Mouse (Mus musculus): ENCODE measurements at regions not wholly inside any gene's neighbourhood (a gene's known extent, or its start where the extent isn't known, plus 50 kb on each side); places are given as distances from the start of the nearest gene placed in this dataset.

GRCm38 (mm10) chr8:89272381-89272815 lies 228.4 kb upstream of the Sall1 start:
- no peak for DNase-seq (ENCODE audit: low read depth)

GRCm38 (mm10) chr8:89271381-89272355 lies 227.7 kb upstream of the Sall1 start:
- no peak for DNase-seq (ENCODE audit: low read depth)

- no peak for DNase-seq (ENCODE audit: low read depth)
Observed at GRCm38 (mm10) chr8:89270001-89270400, 226.0 kb upstream of the Sall1 start.

- DNase-seq (ENCODE audit: low read depth), result no peak
Observed at GRCm38 (mm10) chr8:89261163-89261812, 217.3 kb upstream of the Sall1 start.

GRCm38 (mm10) chr8:89259881-89260280 lies 215.9 kb upstream of the Sall1 start:
- no peak for DNase-seq (ENCODE audit: low read depth)

GRCm38 (mm10) chr8:89246342-89246741 lies 202.4 kb upstream of the Sall1 start:
- DNase-seq (ENCODE audit: low read depth), result no peak

- no peak for DNase-seq (ENCODE audit: low read depth)
Observed at GRCm38 (mm10) chr8:89245131-89245751, 201.3 kb upstream of the Sall1 start.

- DNase-seq (ENCODE audit: low read depth), result no peak
Observed at GRCm38 (mm10) chr8:89241686-89242085, 197.7 kb upstream of the Sall1 start.

- DNase-seq (ENCODE audit: low read depth), result no peak
Observed at GRCm38 (mm10) chr8:89239626-89240025, 195.7 kb upstream of the Sall1 start.

GRCm38 (mm10) chr8:89234041-89234440 lies 190.1 kb upstream of the Sall1 start:
- no peak for DNase-seq (ENCODE audit: low read depth)

- no peak for DNase-seq (ENCODE audit: low read depth)
Observed at GRCm38 (mm10) chr8:89232318-89232717, 188.4 kb upstream of the Sall1 start.

GRCm38 (mm10) chr8:89229144-89229543 lies 185.2 kb upstream of the Sall1 start:
- no peak for DNase-seq (ENCODE audit: low read depth)

- DNase-seq (ENCODE audit: low read depth), result no peak
Observed at GRCm38 (mm10) chr8:89220870-89221269, 176.9 kb upstream of the Sall1 start.

GRCm38 (mm10) chr8:89220381-89220780 lies 176.4 kb upstream of the Sall1 start:
- DNase-seq (ENCODE audit: low read depth), result no peak

GRCm38 (mm10) chr8:89219156-89219555 lies 175.2 kb upstream of the Sall1 start:
- DNase-seq (ENCODE audit: low read depth), result no peak

- no peak for DNase-seq (ENCODE audit: low read depth)
Observed at GRCm38 (mm10) chr8:89217689-89218088, 173.7 kb upstream of the Sall1 start.

GRCm38 (mm10) chr8:89211931-89212330 lies 168.0 kb upstream of the Sall1 start:
- DNase-seq (ENCODE audit: low read depth), result no peak

- no peak for DNase-seq (ENCODE audit: low read depth)
Observed at GRCm38 (mm10) chr8:89210684-89211083, 166.7 kb upstream of the Sall1 start.

GRCm38 (mm10) chr8:89207891-89208290 lies 163.9 kb upstream of the Sall1 start:
- DNase-seq (ENCODE audit: low read depth), result no peak

GRCm38 (mm10) chr8:89202484-89203096 lies 158.6 kb upstream of the Sall1 start:
- no peak for DNase-seq (ENCODE audit: low read depth)

- no peak for DNase-seq (ENCODE audit: low read depth)
Observed at GRCm38 (mm10) chr8:89200301-89200700, 156.3 kb upstream of the Sall1 start.

- DNase-seq (ENCODE audit: low read depth), result no peak
Observed at GRCm38 (mm10) chr8:89185314-89185713, 141.4 kb upstream of the Sall1 start.

All from naive thymus-derived CD4-positive, alpha-beta T cell, adult 2 months (primary cell).